Mouse (Mus musculus) lung, postnatal 0 days (tissue): ENCODE measurements at regions not wholly inside any gene's neighbourhood (a gene's known extent, or its start where the extent isn't known, plus 50 kb on each side); places are given as distances from the start of the nearest gene placed in this dataset.

Experiments used
- ATAC-seq: fragments of 200-750 bp; cut with Nextera tagmentation; 2 replicates; pipeline ENCODE4 v1.8.0; 2017; ENCODE audit warnings: moderate library complexity
- DNase-seq: peaks from one replicate; pipeline ENCODE4 v3.0.0-alpha.2; 2016; ENCODE audit warnings: low spot score
- H3K27ac ChIP-seq: fragments of 300-500 bp; sonication (generic); 2 replicates; pipeline ENCODE4 v1.5.1; 2014; ENCODE audit warnings: antibody characterized with exemption, mild to moderate bottlenecking, low read length, mixed read lengths
- H3K27me3 ChIP-seq: fragments of 300-500 bp; sonication (generic); replicated peaks from 2 replicates; pipeline ENCODE4 v1.6.1; 2014; ENCODE audit warnings: low read length, mixed read lengths; ENCODE audit not compliant: insufficient read depth
- H3K36me3 ChIP-seq: fragments of 300-500 bp; sonication (generic); 2 replicates; pipeline ENCODE4 v1.6.1; 2014; ENCODE audit warnings: low read length, mixed read lengths; ENCODE audit not compliant: insufficient read depth
- H3K4me1 ChIP-seq: fragments of 300-500 bp; sonication (generic); 2 replicates; pipeline ENCODE4 v1.6.1; 2014; ENCODE audit warnings: antibody characterized with exemption, low read depth, low read length, mixed read lengths; ENCODE audit not compliant: insufficient read depth
- H3K4me2 ChIP-seq: fragments of 300-500 bp; sonication (generic); replicated peaks from 2 replicates; pipeline ENCODE4 v1.6.1; 2014; ENCODE audit warnings: low read depth, mild to moderate bottlenecking, low read length, moderate library complexity, mixed read lengths
- H3K4me3 ChIP-seq: fragments of 300-500 bp; sonication (generic); 2 replicates; pipeline ENCODE4 v1.5.1; 2014; ENCODE audit warnings: low read depth, low read length
- H3K9ac ChIP-seq: fragments of 300-500 bp; sonication (generic); replicated peaks from 2 replicates; pipeline ENCODE4 v1.6.1; 2014; ENCODE audit warnings: low read depth, mild to moderate bottlenecking
- H3K9me3 ChIP-seq: fragments of 300-500 bp; sonication (generic); 2 replicates; pipeline ENCODE4 v1.6.1; 2016; ENCODE audit warnings: low read length, mixed read lengths
- CTCF ChIP-seq: IDR thresholded peaks from 2 replicates; pipeline ENCODE4 v1.5.1; 2016; ENCODE audit warnings: antibody characterized with exemption, mild to moderate bottlenecking
- EP300 ChIP-seq: IDR thresholded peaks from 2 replicates; pipeline ENCODE4 v1.6.1; 2016; ENCODE audit warnings: antibody characterized with exemption, mild to moderate bottlenecking, control low read depth
- WGBS: fragments of 180-500 bp; shearing (Covaris S2); extraction: QIAGEN DNeasy Blood & Tissue Kit; methylation state at CpG from one replicate; pipeline ENCODE4 v1.1.7; 2014; 5-methylcytosine and 5-hydroxymethylcytosine counted together

DNA sequence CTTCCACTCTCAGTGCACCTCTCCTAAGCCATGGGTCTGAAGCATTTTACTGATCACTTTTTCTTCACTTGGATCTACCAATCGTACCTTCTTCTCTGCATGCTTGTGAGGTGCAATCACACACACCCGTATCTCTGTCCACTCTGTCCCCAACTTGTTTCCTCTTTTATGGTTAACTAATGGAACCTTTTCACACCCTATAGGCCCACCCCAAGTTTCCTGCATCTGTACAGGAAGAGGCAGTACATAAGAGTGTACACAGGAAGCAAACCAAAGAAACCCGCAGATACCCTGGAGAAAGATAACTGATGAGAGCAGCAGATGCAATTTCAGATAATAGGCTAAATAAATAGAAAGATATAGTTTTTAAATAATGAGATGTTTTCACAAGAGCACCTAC lies 102.5 kb upstream of the Ifne start:
- ATAC-seq (no peak), DNase-seq (no peak)
- Histone ChIP-seq H3K4me3 (no peak overlapping the region), H3K27me3 (no peaks in the 10 kb centered on the region), H3K27ac (no peak overlapping the region), H3K4me2 (no peak overlapping the region), H3K4me1 (no peaks in the 10 kb centered on the region), H3K36me3 (no peaks in the 10 kb centered on the region), H3K9me3 (no peaks in the 10 kb centered on the region), H3K9ac (no peak overlapping the region)
- TF ChIP-seq CTCF (no peak), EP300 (no peak)
- 68% methylated on average over 3 of the region's 3 CpGs for WGBS

DNA sequence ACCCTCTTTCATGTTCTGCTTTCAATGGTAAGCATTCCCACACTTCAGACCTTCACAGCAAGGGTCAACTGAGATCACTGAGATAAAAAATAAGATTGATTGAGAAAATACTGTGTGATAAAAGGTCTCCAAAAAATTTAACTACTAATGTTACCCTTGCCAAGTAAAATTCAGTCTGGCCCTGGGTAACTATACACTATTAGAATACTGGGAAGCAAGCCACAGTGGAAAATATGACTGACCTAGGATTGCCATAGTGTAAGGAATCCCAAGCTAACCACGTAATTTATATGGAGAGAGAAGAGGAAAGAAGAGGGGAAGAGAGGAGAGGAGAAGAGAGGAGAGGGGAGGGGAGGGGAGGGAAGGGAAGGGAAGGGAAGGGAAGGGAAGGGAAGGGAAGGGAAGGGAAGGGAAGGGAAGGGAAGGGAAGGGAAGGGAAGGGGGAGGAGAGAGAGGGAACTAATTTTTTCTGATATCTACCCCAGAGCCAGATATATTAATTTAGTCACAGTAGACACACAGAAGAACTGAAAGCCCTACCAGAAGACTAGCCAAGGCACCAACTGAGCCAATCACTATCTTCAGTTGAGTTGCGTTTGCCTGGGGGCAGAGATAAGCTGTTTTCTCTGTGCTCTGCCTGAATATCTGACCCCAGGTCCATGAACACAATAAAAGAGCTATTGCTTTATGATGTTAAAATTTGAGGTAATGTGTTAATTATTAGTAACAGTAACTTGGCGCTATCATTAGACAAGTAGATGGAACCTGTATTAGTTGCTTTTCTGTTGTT lies 97.3 kb upstream of the Ifne start:
- DNase-seq (no peak), ATAC-seq (no peak)
- no peaks in the 10 kb centered on the region for H3K36me3 ChIP-seq
- no peak overlapping the region for H3K4me2 ChIP-seq
- no peak overlapping the region for H3K27ac ChIP-seq
- H3K4me3 ChIP-seq = no peak overlapping the region
- 60% methylated on average over 3 of the region's 3 CpGs for WGBS
- no peaks in the 10 kb centered on the region for H3K4me1 ChIP-seq
- TF ChIP-seq EP300 (no peak), CTCF (no peak)
- H3K27me3 ChIP-seq = no peaks in the 10 kb centered on the region
- no peaks in the 10 kb centered on the region for H3K9me3 ChIP-seq
- H3K9ac ChIP-seq = no peak overlapping the region

GRCm38 (mm10) chr4:88974535-88974934 lies 94.5 kb upstream of the Ifne start:
- WGBS = 71% methylated on average over 2 of the region's 2 CpGs
- TF ChIP-seq CTCF (no peak), EP300 (no peak)
- no peak overlapping the region for H3K27ac ChIP-seq

DNA sequence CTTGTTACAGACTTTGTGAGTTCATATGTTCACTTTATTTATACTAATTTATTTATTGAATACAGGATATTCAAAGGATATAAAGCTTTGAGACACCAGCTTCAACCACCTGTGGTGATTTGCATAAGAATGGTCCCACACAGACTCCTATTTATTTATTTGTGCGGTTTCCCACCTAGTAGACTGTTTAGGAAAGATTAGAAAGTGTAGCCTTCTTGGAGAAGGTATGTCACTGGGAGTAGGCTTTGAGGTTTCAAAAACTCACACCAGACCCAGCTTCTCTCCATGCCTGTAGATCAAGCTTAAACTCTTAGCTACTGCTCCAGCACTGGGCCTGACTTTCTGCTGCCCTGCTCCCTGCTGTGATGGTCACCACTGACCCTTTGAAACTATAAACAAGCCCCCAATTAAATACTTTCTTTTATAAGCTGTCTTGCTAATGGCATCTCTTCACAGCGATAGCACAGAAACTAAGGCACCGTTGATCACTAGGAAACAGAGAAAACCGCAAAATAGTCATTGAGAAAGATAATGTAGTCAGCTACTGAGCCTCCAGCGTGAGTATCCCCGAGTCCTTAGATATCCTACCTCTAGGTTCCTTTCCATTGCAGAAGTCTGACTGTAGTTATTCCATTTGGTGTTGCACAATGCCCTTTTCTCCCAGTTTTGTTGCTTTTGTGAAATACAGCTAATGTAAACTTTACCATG lies 89.3 kb upstream of the Ifne start:
- no peaks in the 10 kb centered on the region for H3K27me3 ChIP-seq
- H3K36me3 ChIP-seq = no peaks in the 10 kb centered on the region
- H3K27ac ChIP-seq = no peak overlapping the region
- WGBS = 63% methylated on average over 6 of the region's 6 CpGs
- DNase-seq (no peak), ATAC-seq (no peak)
- no peaks in the 10 kb centered on the region for H3K4me1 ChIP-seq
- H3K9ac ChIP-seq = no peak overlapping the region
- no peak for TF ChIP-seq CTCF
- TF ChIP-seq EP300 = no peak
- H3K4me3 ChIP-seq = no peak overlapping the region
- no peak overlapping the region for H3K4me2 ChIP-seq
- H3K9me3 ChIP-seq = no peaks in the 10 kb centered on the region

More at GRCm38 (mm10) chr4:88974535-88974934, 94.5 kb upstream of the Ifne start:
- H3K4me3 ChIP-seq = no peak overlapping the region
- H3K27me3 ChIP-seq = no peaks in the 10 kb centered on the region
- H3K36me3 ChIP-seq = no peaks in the 10 kb centered on the region
- DNase-seq (no peak), ATAC-seq (no peak)
- H3K9ac ChIP-seq = no peak overlapping the region
- H3K4me2 ChIP-seq = no peak overlapping the region
- no peaks in the 10 kb centered on the region for H3K4me1 ChIP-seq
- H3K9me3 ChIP-seq = no peaks in the 10 kb centered on the region

- no peaks in the 10 kb centered on the region for H3K36me3 ChIP-seq
- H3K4me3 ChIP-seq = no peak overlapping the region
Measured at GRCm38 (mm10) chr4:88959621-88960020, 79.6 kb upstream of the Ifne start.

DNA sequence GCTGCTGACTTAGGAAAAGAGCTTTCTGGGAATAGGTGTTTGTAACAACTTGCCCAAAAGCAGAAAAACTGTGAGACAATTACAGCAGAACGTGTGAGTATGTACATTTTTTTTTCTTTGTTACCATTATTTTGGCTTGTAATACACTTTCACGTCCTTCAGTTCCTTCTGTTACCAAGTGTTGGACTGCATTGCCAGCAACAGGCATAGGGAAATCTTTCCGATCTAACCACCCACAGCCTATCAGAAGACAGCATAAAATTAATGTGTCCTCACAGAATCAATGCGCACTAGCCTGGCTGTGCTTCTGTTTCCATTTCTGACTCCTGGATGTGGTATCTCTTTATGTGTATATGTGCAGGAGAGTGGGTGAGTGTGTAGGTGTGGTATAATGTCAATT lies 76.6 kb upstream of the Ifne start:
- H3K27ac ChIP-seq = no peak overlapping the region
- no peak overlapping the region for H3K9ac ChIP-seq
- no peak for DNase-seq
- H3K27me3 ChIP-seq = no peaks in the 10 kb centered on the region
- no peak overlapping the region for H3K4me2 ChIP-seq
- WGBS = 51% methylated on average over 4 of the region's 4 CpGs
- no peaks in the 10 kb centered on the region for H3K36me3 ChIP-seq
- H3K4me3 ChIP-seq = no peak overlapping the region
- ATAC-seq = no peak
- no peaks in the 10 kb centered on the region for H3K9me3 ChIP-seq
- H3K4me1 ChIP-seq = no peaks in the 10 kb centered on the region
- no peak for TF ChIP-seq EP300
- TF ChIP-seq CTCF = no peak

More at GRCm38 (mm10) chr4:88959621-88960020, 79.6 kb upstream of the Ifne start:
- H3K4me1 ChIP-seq = no peaks in the 10 kb centered on the region
- ATAC-seq (no peak), DNase-seq (no peak)
- H3K9ac ChIP-seq = no peak overlapping the region
- no peaks in the 10 kb centered on the region for H3K27me3 ChIP-seq
- no peak overlapping the region for H3K27ac ChIP-seq
- TF ChIP-seq CTCF = no peak
- no peak for TF ChIP-seq EP300
- WGBS = 48% methylated on average over 3 of the region's 3 CpGs
- no peak overlapping the region for H3K4me2 ChIP-seq
- H3K9me3 ChIP-seq = no peaks in the 10 kb centered on the region
